Mouse (Mus musculus) G1E (cell line): Measurements from ENCODE around the gene Nlk. TPM values are rescaled to one million over a fixed set of nuclear protein-coding genes. Genes with fewer than 3 reads are reported as not detected.
"Not testable (repeated sequence)": the region's sequence is repeated elsewhere in the genome, so short reads cannot be mapped to it uniquely, and the experiment has no call there.

Source experiments
- ATAC-seq: 2 replicates; pipeline ENCODE4 v1.8.0; 2016; ENCODE audit warnings: mild to moderate bottlenecking; ENCODE audit not compliant: insufficient number of reproducible peaks, poor library complexity, low FRiP score, severe bottlenecking; ENCODE audit errors: extremely low read depth
- DNase-seq: peaks from one replicate; pipeline ENCODE4 v3.0.0; 2012; ENCODE audit warnings: low spot score
- H3K27me3 ChIP-seq: 2 replicates; pipeline ENCODE4 v1.6.1; 2012; ENCODE audit warnings: mild to moderate bottlenecking, low read length, inconsistent platforms; ENCODE audit not compliant: insufficient read depth
- H3K36me3 ChIP-seq: replicated peaks from 2 replicates; pipeline ENCODE3; 2012; ENCODE audit warnings: mild to moderate bottlenecking, inconsistent platforms
- H3K4me1 ChIP-seq: 2 replicates; pipeline ENCODE4 v1.6.1; 2012; ENCODE audit warnings: low read depth, low read length, inconsistent platforms, mixed read lengths; ENCODE audit not compliant: insufficient read depth
- H3K4me3 ChIP-seq: 2 replicates; pipeline ENCODE4 v1.5.1; 2012; ENCODE audit warnings: low read depth, mild to moderate bottlenecking, inconsistent platforms, low read length, moderate library complexity, mixed read lengths
- H3K9me3 ChIP-seq: replicated peaks from 2 replicates; pipeline ENCODE4 v1.6.1; 2012; ENCODE audit warnings: inconsistent platforms
- CTCF ChIP-seq: IDR thresholded peaks from 2 replicates; pipeline ENCODE4 v1.5.1; 2012; ENCODE audit warnings: low read depth, low read length, inconsistent platforms, mixed read lengths
- GATA1 ChIP-seq: IDR thresholded peaks from 2 replicates; pipeline ENCODE4 v1.6.1; 2012; ENCODE audit warnings: borderline replicate concordance, low read length, inconsistent platforms, mixed read lengths
- GATA2 ChIP-seq: IDR thresholded peaks from 2 replicates; pipeline ENCODE4 v1.6.1; 2012; ENCODE audit warnings: low read depth, low read length, inconsistent platforms, borderline replicate concordance
- POLR2AphosphoS5 ChIP-seq: IDR thresholded peaks from 2 replicates; pipeline ENCODE4 v1.6.1; 2012; ENCODE audit warnings: low read depth, low read length, inconsistent platforms; ENCODE audit not compliant: insufficient replicate concordance
- TAL1 ChIP-seq: conservative IDR thresholded peaks from 2 replicates; pipeline ENCODE4 v1.6.1; 2012; ENCODE audit warnings: low read depth, low read length, inconsistent platforms, mixed read lengths
- polyA plus RNA-seq: library from polyadenylated mRNA; stranded (reverse); fragments of >175 nt; gene quantifications from 2 replicates; pipeline ENCODE4 v1.2.3, GENCODE M21; 2012
- total RNA-seq, 2 experiments: library from RNA; stranded (forward) in 1 of 2; stranded (reverse) in 1 of 2; fragments of 200-1000 nt in 1 of 2; fragments of >200 nt in 1 of 2; fragmentation: Nextera tagmentation in 1 of 2; gene quantifications; 2 replicates each; pipeline ENCODE4 v1.2.3; 2014 to 2017

The Nlk gene
- total and polyA plus RNA-seq, 3 experiments = 8.2 to 32.9 (median 29.4) TPM

GRCm38 (mm10) chr11:78536690-78537084 lies 160.5 kb downstream of the Nlk start:
- Histone ChIP-seq H3K36me3 (peaks cover 37% of the 10 kb centered on the region), H3K27me3 (no peaks in the 10 kb centered on the region), H3K9me3 (no peaks in the 10 kb centered on the region), H3K4me1 (peaks cover 54% of the 10 kb centered on the region), H3K4me3 (peak overlapping the region; percentile 94)
- TF ChIP-seq CTCF (no peak), TAL1 (no peak), GATA1 (no peak), POLR2AphosphoS5 (no peak), GATA2 (no peak)
- no peak for ATAC-seq
- no peak for DNase-seq

- Histone ChIP-seq H3K4me3 (peak within 1 kb of the TSS; percentile 94), H3K27me3 (no peaks in the 10 kb centered on the region), H3K36me3 (peaks cover 35% of the 10 kb centered on the region), H3K9me3 (no peaks in the 10 kb centered on the region), H3K4me1 (peaks cover 54% of the 10 kb centered on the region)
- ATAC-seq = peak; percentile 91
- peak; percentile 84 for DNase-seq
- TF ChIP-seq GATA2 (peak; percentile 38; the same call in 1 of the 2 replicates), POLR2AphosphoS5 (no peak)
Observed at GRCm38 (mm10) chr11:78536080-78536689, 161.0 kb downstream of the Nlk start, which contains the start of the genes Tnfaip1 and Ift20. Gene Tnfaip1, minus strand, starts transcription at chr11:78536332. Gene Ift20, plus strand, starts transcription at chr11:78536361.

GRCm38 (mm10) chr11:78535376-78536079 lies 161.6 kb downstream of the Nlk start:
- TF ChIP-seq TAL1 (no peak), GATA1 (no peak), GATA2 (no peak)
- no peak for ATAC-seq
- peak; percentile 30 for DNase-seq
- Histone ChIP-seq H3K27me3 (no peaks in the 10 kb centered on the region), H3K36me3 (peaks cover 35% of the 10 kb centered on the region), H3K4me3 (peak overlapping the region; percentile 94), H3K9me3 (no peaks in the 10 kb centered on the region), H3K4me1 (peaks cover 51% of the 10 kb centered on the region)

- no peaks in the 10 kb centered on the region for H3K9me3 ChIP-seq
- peaks cover 35% of the 10 kb centered on the region for H3K36me3 ChIP-seq
- TF ChIP-seq TAL1 (no peak), POLR2AphosphoS5 (no peak), GATA1 (no peak), GATA2 (no peak), CTCF (no peak)
- H3K27me3 ChIP-seq = no peaks in the 10 kb centered on the region
- no peak overlapping the region for H3K4me3 ChIP-seq
- peaks cover 43% of the 10 kb centered on the region for H3K4me1 ChIP-seq
- no peak for ATAC-seq
- DNase-seq = no peak
Observed at GRCm38 (mm10) chr11:78534516-78534915, 162.7 kb downstream of the Nlk start.

GRCm38 (mm10) chr11:78531515-78531914 lies 165.7 kb downstream of the Nlk start:
- not testable (repeated sequence) for H3K4me3 ChIP-seq, DNase-seq, H3K27me3 ChIP-seq, H3K9me3 ChIP-seq, ATAC-seq
- peaks cover 52% of the 10 kb centered on the region for H3K36me3 ChIP-seq
- H3K4me1 ChIP-seq = peaks cover 20% of the 10 kb centered on the region

GRCm38 (mm10) chr11:78531046-78531445 lies 166.1 kb downstream of the Nlk start:
- Histone ChIP-seq H3K36me3 (peaks cover 56% of the 10 kb centered on the region), H3K9me3 (no peaks in the 10 kb centered on the region), H3K4me3 (no peak overlapping the region), H3K4me1 (peaks cover 20% of the 10 kb centered on the region), H3K27me3 (no peaks in the 10 kb centered on the region)
- TF ChIP-seq GATA2 = no peak
- no peak for TF ChIP-seq POLR2AphosphoS5
- TF ChIP-seq GATA1 = no peak
- TF ChIP-seq TAL1 = no peak
- TF ChIP-seq CTCF = no peak
- ATAC-seq (no peak), DNase-seq (no peak)
